Mouse (Mus musculus) gastrocnemius, postnatal 36 days (tissue): ENCODE data around the gene Cplx2. TPM values are rescaled to one million over a fixed set of nuclear protein-coding genes. Genes with fewer than 3 reads are reported as not detected.

Experiments used
- total RNA-seq, 2 experiments: library from RNA; stranded (reverse); gene quantifications; 2 replicates each; pipeline ENCODE4 v1.2.3; 2021

Gene Cplx2
- total RNA-seq, 2 experiments from 2014 or later: 1.0 to 1.1 TPM

Other genes with a start within 250 kb of the Cplx2 start
- under 1 TPM in 1 of 2 experiments, not detected in 1; 0.10 TPM for gene Hrh2, start 179.2 kb upstream of the Cplx2 start, total RNA-seq
- 10 to 100 TPM; 12.9 to 13.7 TPM for gene Thoc3, start 97.5 kb downstream of the Cplx2 start, total RNA-seq
- 1 to 10 TPM; 1.6 to 3.4 TPM for gene Simc1, start 132.4 kb downstream of the Cplx2 start, total RNA-seq
- gene 4833439L19Rik, start 194.1 kb downstream of the Cplx2 start, total RNA-seq: 100 to 1,000 TPM; 171 to 180 TPM
- gene Arl10, start 203.7 kb downstream of the Cplx2 start, total RNA-seq: 1 to 10 TPM; 2.5 to 3.0 TPM
- 10 to 100 TPM; 17.7 to 17.9 TPM for gene Nop16, start 218.7 kb downstream of the Cplx2 start, total RNA-seq
- gene Higd2a, start 218.9 kb downstream of the Cplx2 start, total RNA-seq: 100 to 1,000 TPM; 145 to 149 TPM
- 100 to 1,000 TPM; 132 to 139 TPM for gene Cltb, start 240.0 kb downstream of the Cplx2 start, total RNA-seq